Mouse (Mus musculus): ENCODE measurements around the gene Erp44. TPM values are rescaled to one million over a fixed set of nuclear protein-coding genes. Genes with fewer than 3 reads are reported as not detected.

Erp44 gene
- polyA plus RNA-seq, 1 experiment from 2014 or later = 58.5 TPM

- Histone ChIP-seq H3K9me3 (replicated peaks; ENCODE audit: control insufficient read depth, low read length) (no peaks in the 10 kb centered on the region), H3K9ac (ENCODE audit: low read depth, low read length) (no peak overlapping the region), H3K27ac (ENCODE audit: low read depth, low read length) (no peak overlapping the region), H3K4me2 (no peak overlapping the region), H3K4me1 (ENCODE audit: control insufficient read depth, insufficient read depth, low read length) (no peaks in the 10 kb centered on the region), H3K36me3 (ENCODE audit: control insufficient read depth, insufficient read depth, low read length) (no peaks in the 10 kb centered on the region), H3K27me3 (ENCODE audit: control insufficient read depth, insufficient read depth, low read length) (no peaks in the 10 kb centered on the region), H3K4me3 (ENCODE audit: low read depth, low read length) (no peak overlapping the region)
- ATAC-seq (replicated peaks; ENCODE audit: insufficient number of reproducible peaks, low FRiP score, low TSS enrichment) = no peak
- 21% methylated on average over 2 of the region's 2 CpGs for WGBS (ENCODE audit: insufficient replicate concordance)
Observed at GRCm38 (mm10) chr4:48225173-48225572, 54.2 kb downstream of the Erp44 start.

- Histone ChIP-seq H3K4me1 (ENCODE audit: control insufficient read depth, insufficient read depth, low read length) (no peaks in the 10 kb centered on the region), H3K9ac (ENCODE audit: low read depth, low read length) (no peak overlapping the region), H3K36me3 (ENCODE audit: control insufficient read depth, insufficient read depth, low read length) (peaks cover 4% of the 10 kb centered on the region; the same call in 1 of the 2 replicates), H3K27me3 (ENCODE audit: control insufficient read depth, insufficient read depth, low read length) (no peaks in the 10 kb centered on the region), H3K27ac (ENCODE audit: low read depth, low read length) (no peak overlapping the region), H3K9me3 (replicated peaks; ENCODE audit: control insufficient read depth, low read length) (no peaks in the 10 kb centered on the region), H3K4me3 (ENCODE audit: low read depth, low read length) (no peak overlapping the region), H3K4me2 (no peak overlapping the region)
- WGBS (ENCODE audit: insufficient replicate concordance) = 92% methylated on average over 4 of the region's 4 CpGs
- ATAC-seq (replicated peaks; ENCODE audit: insufficient number of reproducible peaks, low FRiP score, low TSS enrichment) = no peak
Observed at GRCm38 (mm10) chr4:48203564-48203963, 75.8 kb downstream of the Erp44 start.

- 70% methylated on average over 8 of the region's 8 CpGs for WGBS (ENCODE audit: insufficient replicate concordance)
- H3K4me2 ChIP-seq = no peak overlapping the region
- no peaks in the 10 kb centered on the region for H3K4me1 ChIP-seq (ENCODE audit: control insufficient read depth, insufficient read depth, low read length)
- H3K4me3 ChIP-seq (ENCODE audit: low read depth, low read length) = no peak overlapping the region
- no peaks in the 10 kb centered on the region for H3K9me3 ChIP-seq (replicated peaks; ENCODE audit: control insufficient read depth, low read length)
- H3K27me3 ChIP-seq (ENCODE audit: control insufficient read depth, insufficient read depth, low read length) = no peaks in the 10 kb centered on the region
- no peak overlapping the region for H3K9ac ChIP-seq (ENCODE audit: low read depth, low read length)
- no peaks in the 10 kb centered on the region; the same call in 1 of the 2 replicates for H3K36me3 ChIP-seq (ENCODE audit: control insufficient read depth, insufficient read depth, low read length)
- no peak for ATAC-seq (replicated peaks; ENCODE audit: insufficient number of reproducible peaks, low FRiP score, low TSS enrichment)
- H3K27ac ChIP-seq (ENCODE audit: low read depth, low read length) = no peak overlapping the region
Observed at GRCm38 (mm10) chr4:48198447-48198846, 80.9 kb downstream of the Erp44 start.

GRCm38 (mm10) chr4:48197925-48198324 is 81.4 kb downstream of the Erp44 start:
- 82% methylated on average over 3 of the region's 3 CpGs for WGBS (ENCODE audit: insufficient replicate concordance)
- Histone ChIP-seq H3K9ac (ENCODE audit: low read depth, low read length) (no peak overlapping the region), H3K27me3 (ENCODE audit: control insufficient read depth, insufficient read depth, low read length) (no peaks in the 10 kb centered on the region), H3K36me3 (ENCODE audit: control insufficient read depth, insufficient read depth, low read length) (no peaks in the 10 kb centered on the region; the same call in 1 of the 2 replicates), H3K9me3 (replicated peaks; ENCODE audit: control insufficient read depth, low read length) (no peaks in the 10 kb centered on the region), H3K4me3 (ENCODE audit: low read depth, low read length) (no peak overlapping the region), H3K4me1 (ENCODE audit: control insufficient read depth, insufficient read depth, low read length) (no peaks in the 10 kb centered on the region), H3K27ac (ENCODE audit: low read depth, low read length) (no peak overlapping the region), H3K4me2 (no peak overlapping the region)
- no peak for ATAC-seq (replicated peaks; ENCODE audit: insufficient number of reproducible peaks, low FRiP score, low TSS enrichment)

GRCm38 (mm10) chr4:48182115-48182806 is 97.1 kb downstream of the Erp44 start:
- Histone ChIP-seq H3K4me2 (no peak overlapping the region), H3K4me3 (ENCODE audit: low read depth, low read length) (no peak overlapping the region), H3K4me1 (ENCODE audit: control insufficient read depth, insufficient read depth, low read length) (no peaks in the 10 kb centered on the region), H3K27me3 (ENCODE audit: control insufficient read depth, insufficient read depth, low read length) (no peaks in the 10 kb centered on the region), H3K9me3 (replicated peaks; ENCODE audit: control insufficient read depth, low read length) (no peaks in the 10 kb centered on the region), H3K9ac (ENCODE audit: low read depth, low read length) (no peak overlapping the region), H3K27ac (ENCODE audit: low read depth, low read length) (no peak overlapping the region), H3K36me3 (ENCODE audit: control insufficient read depth, insufficient read depth, low read length) (no peaks in the 10 kb centered on the region)
- 76% methylated on average over 8 of the region's 8 CpGs for WGBS (ENCODE audit: insufficient replicate concordance)
- ATAC-seq (replicated peaks; ENCODE audit: insufficient number of reproducible peaks, low FRiP score, low TSS enrichment) = no peak

GRCm38 (mm10) chr4:48181366-48181765 is 98.0 kb downstream of the Erp44 start:
- Histone ChIP-seq H3K27me3 (ENCODE audit: control insufficient read depth, insufficient read depth, low read length) (no peaks in the 10 kb centered on the region), H3K9me3 (replicated peaks; ENCODE audit: control insufficient read depth, low read length) (no peaks in the 10 kb centered on the region), H3K4me1 (ENCODE audit: control insufficient read depth, insufficient read depth, low read length) (no peaks in the 10 kb centered on the region), H3K36me3 (ENCODE audit: control insufficient read depth, insufficient read depth, low read length) (no peaks in the 10 kb centered on the region), H3K4me2 (no peak overlapping the region), H3K4me3 (ENCODE audit: low read depth, low read length) (no peak overlapping the region), H3K9ac (ENCODE audit: low read depth, low read length) (no peak overlapping the region), H3K27ac (ENCODE audit: low read depth, low read length) (no peak overlapping the region)
- 76% methylated on average over 6 of the region's 6 CpGs for WGBS (ENCODE audit: insufficient replicate concordance)
- ATAC-seq (replicated peaks; ENCODE audit: insufficient number of reproducible peaks, low FRiP score, low TSS enrichment) = no peak

GRCm38 (mm10) chr4:48180922-48181321 is 98.4 kb downstream of the Erp44 start:
- H3K4me2 ChIP-seq = no peak overlapping the region
- H3K9ac ChIP-seq (ENCODE audit: low read depth, low read length) = no peak overlapping the region
- 29% methylated on average over 2 of the region's 2 CpGs for WGBS (ENCODE audit: insufficient replicate concordance)
- no peak overlapping the region for H3K4me3 ChIP-seq (ENCODE audit: low read depth, low read length)
- H3K9me3 ChIP-seq (replicated peaks; ENCODE audit: control insufficient read depth, low read length) = no peaks in the 10 kb centered on the region
- H3K36me3 ChIP-seq (ENCODE audit: control insufficient read depth, insufficient read depth, low read length) = no peaks in the 10 kb centered on the region
- H3K27ac ChIP-seq (ENCODE audit: low read depth, low read length) = no peak overlapping the region
- no peaks in the 10 kb centered on the region for H3K4me1 ChIP-seq (ENCODE audit: control insufficient read depth, insufficient read depth, low read length)
- ATAC-seq (replicated peaks; ENCODE audit: insufficient number of reproducible peaks, low FRiP score, low TSS enrichment) = no peak
- H3K27me3 ChIP-seq (ENCODE audit: control insufficient read depth, insufficient read depth, low read length) = no peaks in the 10 kb centered on the region

GRCm38 (mm10) chr4:48175666-48176065 is 103.7 kb downstream of the Erp44 start:
- Histone ChIP-seq H3K36me3 (ENCODE audit: control insufficient read depth, insufficient read depth, low read length) (no peaks in the 10 kb centered on the region), H3K4me3 (ENCODE audit: low read depth, low read length) (no peak overlapping the region), H3K27ac (ENCODE audit: low read depth, low read length) (no peak overlapping the region), H3K9ac (ENCODE audit: low read depth, low read length) (no peak overlapping the region), H3K4me2 (no peak overlapping the region), H3K27me3 (ENCODE audit: control insufficient read depth, insufficient read depth, low read length) (no peaks in the 10 kb centered on the region), H3K4me1 (ENCODE audit: control insufficient read depth, insufficient read depth, low read length) (no peaks in the 10 kb centered on the region), H3K9me3 (replicated peaks; ENCODE audit: control insufficient read depth, low read length) (no peaks in the 10 kb centered on the region)
- WGBS (ENCODE audit: insufficient replicate concordance) = 94% methylated on average over 3 of the region's 3 CpGs
- ATAC-seq (replicated peaks; ENCODE audit: insufficient number of reproducible peaks, low FRiP score, low TSS enrichment) = no peak

- Histone ChIP-seq H3K27me3 (ENCODE audit: control insufficient read depth, insufficient read depth, low read length) (no peaks in the 10 kb centered on the region), H3K27ac (ENCODE audit: low read depth, low read length) (no peak overlapping the region), H3K9ac (ENCODE audit: low read depth, low read length) (no peak overlapping the region), H3K36me3 (ENCODE audit: control insufficient read depth, insufficient read depth, low read length) (peaks cover 3% of the 10 kb centered on the region; the same call in 1 of the 2 replicates), H3K4me1 (ENCODE audit: control insufficient read depth, insufficient read depth, low read length) (no peaks in the 10 kb centered on the region), H3K9me3 (replicated peaks; ENCODE audit: control insufficient read depth, low read length) (no peaks in the 10 kb centered on the region), H3K4me3 (ENCODE audit: low read depth, low read length) (no peak overlapping the region), H3K4me2 (no peak overlapping the region)
- no peak for ATAC-seq (replicated peaks; ENCODE audit: insufficient number of reproducible peaks, low FRiP score, low TSS enrichment)
- WGBS (ENCODE audit: insufficient replicate concordance) = 83% methylated on average over 5 of the region's 5 CpGs
Observed at GRCm38 (mm10) chr4:48163851-48164250, 115.5 kb downstream of the Erp44 start.

Measured in heart, embryonic 11.5 days (tissue).